Mouse (Mus musculus): Measurements from ENCODE around the gene Mxd3. TPM values are rescaled to one million over a fixed set of nuclear protein-coding genes. Genes with fewer than 3 reads are reported as not detected.

Mxd3 gene
- total RNA-seq, 2 experiments from 2014 or later = not detected

Other genes starting within 250 kb of the Mxd3 start
- gene Uimc1, start 229.5 kb downstream of the Mxd3 start, total RNA-seq (2021) = 10 to 100 TPM; 11.1 to 12.5 TPM
- gene Zfp346, start 224.5 kb downstream of the Mxd3 start, total RNA-seq (2021) = 10 to 100 TPM; 12.1 to 14.5 TPM
- gene Gm17617, start 196.3 kb downstream of the Mxd3 start, total RNA-seq (2021) = not detected
- 1 to 10 TPM; 1.2 to 1.3 TPM for gene Fgfr4, start 177.2 kb downstream of the Mxd3 start, total RNA-seq (2021)
- gene Nsd1, start 120.0 kb downstream of the Mxd3 start, total RNA-seq (2021) = 10 to 100 TPM; 40.0 to 47.1 TPM
- gene Prelid1, start 9.3 kb downstream of the Mxd3 start, total RNA-seq (2021) = 10 to 100 TPM; 14.9 to 18.1 TPM
- 10 to 100 TPM; 31.7 to 32.3 TPM for gene Rab24, start 7.9 kb downstream of the Mxd3 start, total RNA-seq (2021)
- 10 to 100 TPM; 33.0 to 38.9 TPM for gene Lman2, start 33.0 kb upstream of the Mxd3 start, total RNA-seq (2021)
- gene Rgs14, start 39.9 kb upstream of the Mxd3 start, total RNA-seq (2021) = under 1 TPM; 0.24 to 0.43 TPM
- gene Slc34a1, start 68.4 kb upstream of the Mxd3 start, total RNA-seq (2021) = under 1 TPM in 1 of 2 experiments, not detected in 1; 0.66 TPM
- gene Pfn3, start 85.4 kb upstream of the Mxd3 start, total RNA-seq (2021) = not detected
- gene F12, start 97.0 kb upstream of the Mxd3 start, total RNA-seq (2021) = under 1 TPM in 1 of 2 experiments, not detected in 1; 0.12 TPM
- 10 to 100 TPM in 1 of 2 experiments, 1 to 10 TPM in 1; 8.6 to 10.4 TPM for gene Grk6, start 115.2 kb upstream of the Mxd3 start, total RNA-seq (2021)
- under 1 TPM in 1 of 2 experiments, not detected in 1; 0.21 TPM for gene Prr7, start 134.4 kb upstream of the Mxd3 start, total RNA-seq (2021)
- 1 to 10 TPM; 4.0 to 6.2 TPM for gene Dbn1, start 158.3 kb upstream of the Mxd3 start, total RNA-seq (2021)
- 100 to 1,000 TPM; 450 to 533 TPM for gene Pdlim7, start 183.9 kb upstream of the Mxd3 start, total RNA-seq (2021)
- gene Dok3, start 199.5 kb upstream of the Mxd3 start, total RNA-seq (2021) = 1 to 10 TPM in 1 of 2 experiments, under 1 TPM in 1; 0.93 to 1.0 TPM
- gene Ddx41, start 206.8 kb upstream of the Mxd3 start, total RNA-seq (2021) = 10 to 100 TPM in 1 of 2 experiments, 1 to 10 TPM in 1; 9.1 to 12.0 TPM
- 10 to 100 TPM in 1 of 2 experiments, 1 to 10 TPM in 1; 9.6 to 10.1 TPM for gene Fam193b, start 241.3 kb upstream of the Mxd3 start, total RNA-seq (2021)
- gene Tmed9, start 243.9 kb upstream of the Mxd3 start, total RNA-seq (2021) = 10 to 100 TPM; 46.0 to 59.5 TPM